Mouse (Mus musculus) neural tube, embryonic 14.5 days (tissue): ENCODE measurements around the gene Leng1. TPM values are rescaled to one million over a fixed set of nuclear protein-coding genes. Genes with fewer than 3 reads are reported as not detected.

Experiments
- ATAC-seq: fragments of 200-750 bp; cut with Nextera tagmentation; 2 replicates; pipeline ENCODE4 v1.8.0; 2017; ENCODE audit warnings: low read depth, mild to moderate bottlenecking, moderate TSS enrichment, moderate library complexity
- H3K27ac ChIP-seq: fragments of 300-500 bp; sonication (generic); 2 replicates; pipeline ENCODE4 v1.5.1; 2014; ENCODE audit warnings: low read depth, mild to moderate bottlenecking, control low read depth, low read length, moderate library complexity, mixed read lengths
- H3K27me3 ChIP-seq: fragments of 300-500 bp; sonication (generic); 2 replicates; pipeline ENCODE4 v1.6.1; 2014; ENCODE audit warnings: low read length; ENCODE audit not compliant: control insufficient read depth, insufficient read depth
- H3K36me3 ChIP-seq: fragments of 300-500 bp; sonication (generic); 2 replicates; pipeline ENCODE4 v1.6.1; 2014; ENCODE audit warnings: low read length, mixed read lengths; ENCODE audit not compliant: control insufficient read depth, insufficient read depth
- H3K4me1 ChIP-seq: fragments of 300-500 bp; sonication (generic); 2 replicates; pipeline ENCODE4 v1.6.1; 2014; ENCODE audit warnings: low read length; ENCODE audit not compliant: control insufficient read depth, insufficient read depth
- H3K4me2 ChIP-seq: fragments of 300-500 bp; sonication (generic); 2 replicates; pipeline ENCODE4 v1.6.1; 2014; ENCODE audit warnings: mild to moderate bottlenecking, low read depth, low read length, control low read depth
- H3K4me3 ChIP-seq: fragments of 300-500 bp; sonication (generic); 2 replicates; pipeline ENCODE4 v1.5.1; 2014; ENCODE audit warnings: low read depth, low read length, control low read depth, mixed read lengths
- H3K9ac ChIP-seq: fragments of 300-500 bp; sonication (generic); replicated peaks from 2 replicates; pipeline ENCODE4 v1.6.1; 2014; ENCODE audit warnings: low read depth, mild to moderate bottlenecking, control low read depth, low read length, mixed read lengths
- H3K9me3 ChIP-seq: fragments of 300-500 bp; sonication (generic); 2 replicates; pipeline ENCODE4 v1.6.1; 2016; ENCODE audit warnings: low read length; ENCODE audit not compliant: control insufficient read depth
- WGBS: fragments of 180-500 bp; shearing (Covaris S2); extraction: QIAGEN DNeasy Blood & Tissue Kit; methylation state at CpG from one replicate; pipeline ENCODE4 v1.1.7; 2014; 5-methylcytosine and 5-hydroxymethylcytosine counted together
- polyA plus RNA-seq: library from polyadenylated mRNA; unstranded; fragments of >200 nt; fragmentation: Nextera tagmentation; extraction: Ambion mirVana; gene quantifications from 2 replicates; pipeline ENCODE4 v1.2.1, GENCODE M21; 2014

The Leng1 gene
- polyA plus RNA-seq, 1 experiment from 2014 or later: 11.0 TPM

- Histone ChIP-seq H3K9ac (peak overlapping the region; percentile 95), H3K27me3 (no peaks in the 10 kb centered on the region), H3K4me3 (peak overlapping the region; percentile 85), H3K27ac (peak overlapping the region; percentile 95), H3K4me1 (peaks cover 27% of the 10 kb centered on the region), H3K4me2 (peak overlapping the region; percentile 83), H3K36me3 (peaks cover 7% of the 10 kb centered on the region), H3K9me3 (no peaks in the 10 kb centered on the region)
- ATAC-seq: no peak; the same call in 1 of the 2 replicates
- 0% methylated on average over 40 of the region's 58 CpGs for WGBS
Measured at GRCm38 (mm10) chr7:3645488-3646025, 20.1 kb downstream of the Leng1 start.

- Histone ChIP-seq H3K4me3 (peak within 1 kb of the TSS; percentile 85), H3K9me3 (no peaks in the 10 kb centered on the region), H3K36me3 (peaks cover 3% of the 10 kb centered on the region; the same call in 1 of the 2 replicates), H3K27me3 (no peaks in the 10 kb centered on the region), H3K9ac (peak within 1 kb of the TSS; percentile 95), H3K4me2 (peak within 1 kb of the TSS; percentile 83), H3K27ac (peak within 1 kb of the TSS; percentile 95), H3K4me1 (peaks cover 27% of the 10 kb centered on the region)
- peak; percentile 98 for ATAC-seq
- under 1% methylated on average over 55 of the region's 58 CpGs for WGBS
Measured at GRCm38 (mm10) chr7:3644672-3645487, 20.8 kb downstream of the Leng1 start, which contains the start of gene Cnot3. Gene Cnot3, plus strand, starts transcription at chr7:3645268.

GRCm38 (mm10) chr7:3644348-3644671 lies 21.3 kb downstream of the Leng1 start:
- under 1% methylated on average over 11 of the region's 11 CpGs for WGBS
- Histone ChIP-seq H3K4me2 (peak overlapping the region; percentile 45), H3K27me3 (no peaks in the 10 kb centered on the region), H3K4me1 (peaks cover 27% of the 10 kb centered on the region), H3K4me3 (peak overlapping the region; percentile 85), H3K9ac (no peak overlapping the region), H3K36me3 (peaks cover 7% of the 10 kb centered on the region), H3K27ac (no peak overlapping the region), H3K9me3 (no peaks in the 10 kb centered on the region)
- no peak for ATAC-seq

- no peak for ATAC-seq
- Histone ChIP-seq H3K9me3 (no peaks in the 10 kb centered on the region), H3K4me2 (peak overlapping the region; percentile 45), H3K27me3 (no peaks in the 10 kb centered on the region), H3K4me3 (peak overlapping the region; percentile 85), H3K27ac (no peak overlapping the region), H3K9ac (no peak overlapping the region), H3K4me1 (peaks cover 27% of the 10 kb centered on the region), H3K36me3 (peaks cover 10% of the 10 kb centered on the region)
- 22% methylated on average over 9 of the region's 9 CpGs for WGBS
Measured at GRCm38 (mm10) chr7:3643843-3644242, 21.8 kb downstream of the Leng1 start.

GRCm38 (mm10) chr7:3643412-3643811 lies 22.2 kb downstream of the Leng1 start:
- no peak overlapping the region for H3K9ac ChIP-seq
- no peak overlapping the region for H3K4me3 ChIP-seq
- 77% methylated on average over 5 of the region's 5 CpGs for WGBS
- H3K9me3 ChIP-seq: no peaks in the 10 kb centered on the region
- no peak for ATAC-seq
- H3K27me3 ChIP-seq: no peaks in the 10 kb centered on the region
- no peak overlapping the region for H3K27ac ChIP-seq
- peaks cover 23% of the 10 kb centered on the region for H3K4me1 ChIP-seq
- peaks cover 11% of the 10 kb centered on the region for H3K36me3 ChIP-seq
- no peak overlapping the region for H3K4me2 ChIP-seq

- Histone ChIP-seq H3K27ac (no peak overlapping the region), H3K4me1 (peaks cover 21% of the 10 kb centered on the region), H3K36me3 (0 out of 2 replicates have a peak, but pooled peaks cover 5% of the 10 kb centered on the region), H3K9me3 (no peaks in the 10 kb centered on the region), H3K9ac (peak overlapping the region; percentile 52), H3K27me3 (no peaks in the 10 kb centered on the region), H3K4me2 (peak overlapping the region; percentile 99), H3K4me3 (peak overlapping the region; percentile 55)
- no peak for ATAC-seq
- 55% methylated on average over 3 of the region's 3 CpGs for WGBS
Measured at GRCm38 (mm10) chr7:3630478-3630815, 35.2 kb downstream of the Leng1 start.

- H3K9ac ChIP-seq: peak within 1 kb of the TSS; percentile 74
- WGBS: under 1% methylated on average over 47 of the region's 47 CpGs
- peaks cover 21% of the 10 kb centered on the region for H3K4me1 ChIP-seq
- no peaks in the 10 kb centered on the region for H3K9me3 ChIP-seq
- peak within 1 kb of the TSS; percentile 55 for H3K4me3 ChIP-seq
- peak within 1 kb of the TSS; percentile 75 for H3K27ac ChIP-seq
- ATAC-seq: peak; percentile 88
- peaks cover 7% of the 10 kb centered on the region; the same call in 1 of the 2 replicates for H3K36me3 ChIP-seq
- no peaks in the 10 kb centered on the region for H3K27me3 ChIP-seq
- peak within 1 kb of the TSS; percentile 99 for H3K4me2 ChIP-seq
Measured at GRCm38 (mm10) chr7:3629543-3630477, 35.8 kb downstream of the Leng1 start, which contains the start of the genes Tfpt and Prpf31. Gene Tfpt, minus strand, starts transcription at chr7:3629929. Gene Prpf31, plus strand, starts transcription at chr7:3629985.

GRCm38 (mm10) chr7:3629030-3629429 lies 36.6 kb downstream of the Leng1 start:
- Histone ChIP-seq H3K9ac (peak overlapping the region; percentile 74), H3K36me3 (peaks cover 9% of the 10 kb centered on the region; the same call in 1 of the 2 replicates), H3K27ac (peak overlapping the region; percentile 75; the same call in 1 of the 2 replicates), H3K27me3 (no peaks in the 10 kb centered on the region), H3K4me1 (peaks cover 21% of the 10 kb centered on the region), H3K4me3 (peak overlapping the region; percentile 55), H3K4me2 (peak overlapping the region; percentile 99), H3K9me3 (no peaks in the 10 kb centered on the region)
- WGBS: 44% methylated on average over 4 of the region's 4 CpGs
- peak; percentile 42; the same call in 1 of the 2 replicates for ATAC-seq
